Mouse (Mus musculus): ENCODE data around the gene Ddx25. TPM values are rescaled to one million over a fixed set of nuclear protein-coding genes. Genes with fewer than 3 reads are reported as not detected.

The Ddx25 gene
- polyA plus RNA-seq, 1 experiment from 2014 or later, result 30.1 TPM

- WGBS, result 93% methylated on average over 5 of the region's 5 CpGs
- ATAC-seq, result no peak
- no peak overlapping the region for H3K27ac ChIP-seq (ENCODE audit: low read depth, low read length)
- no peaks in the 10 kb centered on the region for H3K9me3 ChIP-seq (ENCODE audit: control insufficient read depth, low read length)
- H3K9ac ChIP-seq (ENCODE audit: low read depth, low read length), result no peak overlapping the region
- no peak overlapping the region for H3K4me2 ChIP-seq (ENCODE audit: low read length)
- H3K27me3 ChIP-seq (replicated peaks; ENCODE audit: control insufficient read depth, insufficient read depth, low read length), result no peaks in the 10 kb centered on the region
- H3K4me3 ChIP-seq (ENCODE audit: low read length), result no peak overlapping the region
- peaks cover 23% of the 10 kb centered on the region for H3K36me3 ChIP-seq (ENCODE audit: control insufficient read depth, insufficient read depth, low read length)
- H3K4me1 ChIP-seq (ENCODE audit: control insufficient read depth, insufficient read depth, low read depth, low read length), result peaks cover 11% of the 10 kb centered on the region
Measured at GRCm38 (mm10) chr9:35564536-35565240, 6.4 kb upstream of the Ddx25 start.

GRCm38 (mm10) chr9:35561583-35561982 lies 3.3 kb upstream of the Ddx25 start:
- H3K9ac ChIP-seq (ENCODE audit: low read depth, low read length), result no peak overlapping the region
- no peaks in the 10 kb centered on the region for H3K27me3 ChIP-seq (replicated peaks; ENCODE audit: control insufficient read depth, insufficient read depth, low read length)
- H3K4me3 ChIP-seq (ENCODE audit: low read length), result no peak overlapping the region
- H3K4me2 ChIP-seq (ENCODE audit: low read length), result no peak overlapping the region
- peaks cover 21% of the 10 kb centered on the region for H3K36me3 ChIP-seq (ENCODE audit: control insufficient read depth, insufficient read depth, low read length)
- H3K27ac ChIP-seq (ENCODE audit: low read depth, low read length), result no peak overlapping the region
- 91% methylated on average over 6 of the region's 6 CpGs for WGBS
- H3K9me3 ChIP-seq (ENCODE audit: control insufficient read depth, low read length), result no peaks in the 10 kb centered on the region
- ATAC-seq, result no peak
- peaks cover 11% of the 10 kb centered on the region for H3K4me1 ChIP-seq (ENCODE audit: control insufficient read depth, insufficient read depth, low read depth, low read length)

- peaks cover 21% of the 10 kb centered on the region for H3K36me3 ChIP-seq (ENCODE audit: control insufficient read depth, insufficient read depth, low read length)
- H3K9ac ChIP-seq (ENCODE audit: low read depth, low read length), result no peak overlapping the region
- WGBS, result 96% methylated on average over 11 of the region's 11 CpGs
- no peak overlapping the region for H3K27ac ChIP-seq (ENCODE audit: low read depth, low read length)
- peaks cover 11% of the 10 kb centered on the region for H3K4me1 ChIP-seq (ENCODE audit: control insufficient read depth, insufficient read depth, low read depth, low read length)
- H3K4me3 ChIP-seq (ENCODE audit: low read length), result no peak overlapping the region
- H3K4me2 ChIP-seq (ENCODE audit: low read length), result no peak overlapping the region
- no peaks in the 10 kb centered on the region for H3K27me3 ChIP-seq (replicated peaks; ENCODE audit: control insufficient read depth, insufficient read depth, low read length)
- no peaks in the 10 kb centered on the region for H3K9me3 ChIP-seq (ENCODE audit: control insufficient read depth, low read length)
- no peak for ATAC-seq
Measured at GRCm38 (mm10) chr9:35561076-35561475, 2.7 kb upstream of the Ddx25 start.

- peaks cover 12% of the 10 kb centered on the region for H3K36me3 ChIP-seq (ENCODE audit: control insufficient read depth, insufficient read depth, low read length)
- peak overlapping the region; percentile 64 for H3K4me3 ChIP-seq (ENCODE audit: low read length)
- no peaks in the 10 kb centered on the region for H3K9me3 ChIP-seq (ENCODE audit: control insufficient read depth, low read length)
- 1% methylated on average over 31 of the region's 31 CpGs for WGBS
- peaks cover 11% of the 10 kb centered on the region for H3K4me1 ChIP-seq (ENCODE audit: control insufficient read depth, insufficient read depth, low read depth, low read length)
- ATAC-seq, result peak; percentile 92
- H3K9ac ChIP-seq (ENCODE audit: low read depth, low read length), result peak overlapping the region; percentile 74
- H3K27ac ChIP-seq (ENCODE audit: low read depth, low read length), result peak overlapping the region; percentile 89
- no peaks in the 10 kb centered on the region for H3K27me3 ChIP-seq (replicated peaks; ENCODE audit: control insufficient read depth, insufficient read depth, low read length)
- peak overlapping the region; percentile 96 for H3K4me2 ChIP-seq (ENCODE audit: low read length)
Measured at GRCm38 (mm10) chr9:35559009-35559890, 922 bp upstream of the Ddx25 start.

GRCm38 (mm10) chr9:35556494-35557102 lies 1.7 kb downstream of the Ddx25 start:
- H3K27me3 ChIP-seq (replicated peaks; ENCODE audit: control insufficient read depth, insufficient read depth, low read length), result no peaks in the 10 kb centered on the region
- no peak overlapping the region for H3K4me2 ChIP-seq (ENCODE audit: low read length)
- H3K4me3 ChIP-seq (ENCODE audit: low read length), result no peak overlapping the region
- 76% methylated on average over 12 of the region's 12 CpGs for WGBS
- H3K9ac ChIP-seq (ENCODE audit: low read depth, low read length), result no peak overlapping the region
- no peak overlapping the region for H3K27ac ChIP-seq (ENCODE audit: low read depth, low read length)
- no peaks in the 10 kb centered on the region for H3K9me3 ChIP-seq (ENCODE audit: control insufficient read depth, low read length)
- ATAC-seq, result no peak
- peaks cover 9% of the 10 kb centered on the region for H3K36me3 ChIP-seq (ENCODE audit: control insufficient read depth, insufficient read depth, low read length)
- peaks cover 11% of the 10 kb centered on the region for H3K4me1 ChIP-seq (ENCODE audit: control insufficient read depth, insufficient read depth, low read depth, low read length)

- H3K9me3 ChIP-seq (ENCODE audit: control insufficient read depth, low read length), result no peaks in the 10 kb centered on the region
- H3K27me3 ChIP-seq (replicated peaks; ENCODE audit: control insufficient read depth, insufficient read depth, low read length), result no peaks in the 10 kb centered on the region
- H3K4me1 ChIP-seq (ENCODE audit: control insufficient read depth, insufficient read depth, low read depth, low read length), result no peaks in the 10 kb centered on the region
- H3K4me2 ChIP-seq (ENCODE audit: low read length), result no peak overlapping the region
- 83% methylated on average over 9 of the region's 9 CpGs for WGBS
- no peak overlapping the region for H3K9ac ChIP-seq (ENCODE audit: low read depth, low read length)
- H3K27ac ChIP-seq (ENCODE audit: low read depth, low read length), result no peak overlapping the region
- H3K36me3 ChIP-seq (ENCODE audit: control insufficient read depth, insufficient read depth, low read length), result 0 out of 2 replicates have a peak, but pooled peaks cover 3% of the 10 kb centered on the region
- no peak overlapping the region for H3K4me3 ChIP-seq (ENCODE audit: low read length)
- no peak for ATAC-seq
Measured at GRCm38 (mm10) chr9:35548455-35548854, 9.9 kb downstream of the Ddx25 start.

GRCm38 (mm10) chr9:35546745-35547144 lies 11.6 kb downstream of the Ddx25 start:
- Histone ChIP-seq H3K36me3 (ENCODE audit: control insufficient read depth, insufficient read depth, low read length) (peaks cover 5% of the 10 kb centered on the region; the same call in 1 of the 2 replicates), H3K9ac (ENCODE audit: low read depth, low read length) (no peak overlapping the region), H3K27me3 (replicated peaks; ENCODE audit: control insufficient read depth, insufficient read depth, low read length) (no peaks in the 10 kb centered on the region), H3K9me3 (ENCODE audit: control insufficient read depth, low read length) (no peaks in the 10 kb centered on the region), H3K4me3 (ENCODE audit: low read length) (no peak overlapping the region), H3K4me2 (ENCODE audit: low read length) (no peak overlapping the region), H3K27ac (ENCODE audit: low read depth, low read length) (no peak overlapping the region), H3K4me1 (ENCODE audit: control insufficient read depth, insufficient read depth, low read depth, low read length) (no peaks in the 10 kb centered on the region)
- ATAC-seq, result no peak
- WGBS, result 87% methylated on average over 9 of the region's 9 CpGs

- Histone ChIP-seq H3K36me3 (ENCODE audit: control insufficient read depth, insufficient read depth, low read length) (peaks cover 5% of the 10 kb centered on the region; the same call in 1 of the 2 replicates), H3K9ac (ENCODE audit: low read depth, low read length) (no peak overlapping the region), H3K27me3 (replicated peaks; ENCODE audit: control insufficient read depth, insufficient read depth, low read length) (no peaks in the 10 kb centered on the region), H3K9me3 (ENCODE audit: control insufficient read depth, low read length) (no peaks in the 10 kb centered on the region), H3K27ac (ENCODE audit: low read depth, low read length) (no peak overlapping the region), H3K4me3 (ENCODE audit: low read length) (no peak overlapping the region), H3K4me2 (ENCODE audit: low read length) (no peak overlapping the region), H3K4me1 (ENCODE audit: control insufficient read depth, insufficient read depth, low read depth, low read length) (no peaks in the 10 kb centered on the region)
- ATAC-seq, result no peak
- WGBS, result 77% methylated on average over 12 of the region's 12 CpGs
Measured at GRCm38 (mm10) chr9:35545704-35546103, 12.6 kb downstream of the Ddx25 start.

- Histone ChIP-seq H3K4me3 (ENCODE audit: low read length) (no peak overlapping the region), H3K4me1 (ENCODE audit: control insufficient read depth, insufficient read depth, low read depth, low read length) (no peaks in the 10 kb centered on the region), H3K9ac (ENCODE audit: low read depth, low read length) (no peak overlapping the region), H3K27ac (ENCODE audit: low read depth, low read length) (no peak overlapping the region), H3K27me3 (replicated peaks; ENCODE audit: control insufficient read depth, insufficient read depth, low read length) (no peaks in the 10 kb centered on the region), H3K9me3 (ENCODE audit: control insufficient read depth, low read length) (no peaks in the 10 kb centered on the region), H3K36me3 (ENCODE audit: control insufficient read depth, insufficient read depth, low read length) (peaks cover 5% of the 10 kb centered on the region), H3K4me2 (ENCODE audit: low read length) (no peak overlapping the region)
- no peak for ATAC-seq
- 66% methylated on average over 2 of the region's 2 CpGs for WGBS
Measured at GRCm38 (mm10) chr9:35544666-35545065, 13.7 kb downstream of the Ddx25 start.

Measured in hindbrain, embryonic 16.5 days (tissue).